Mouse (Mus musculus): ENCODE measurements around the gene Rpusd4. TPM values are rescaled to one million over a fixed set of nuclear protein-coding genes. Genes with fewer than 3 reads are reported as not detected.

Rpusd4 gene
- polyA plus RNA-seq (2011; ENCODE audit: insufficient read depth, insufficient read length, low read depth, missing spikeins), result 21.4 and 26.0 TPM in 2 replicates

DNA sequence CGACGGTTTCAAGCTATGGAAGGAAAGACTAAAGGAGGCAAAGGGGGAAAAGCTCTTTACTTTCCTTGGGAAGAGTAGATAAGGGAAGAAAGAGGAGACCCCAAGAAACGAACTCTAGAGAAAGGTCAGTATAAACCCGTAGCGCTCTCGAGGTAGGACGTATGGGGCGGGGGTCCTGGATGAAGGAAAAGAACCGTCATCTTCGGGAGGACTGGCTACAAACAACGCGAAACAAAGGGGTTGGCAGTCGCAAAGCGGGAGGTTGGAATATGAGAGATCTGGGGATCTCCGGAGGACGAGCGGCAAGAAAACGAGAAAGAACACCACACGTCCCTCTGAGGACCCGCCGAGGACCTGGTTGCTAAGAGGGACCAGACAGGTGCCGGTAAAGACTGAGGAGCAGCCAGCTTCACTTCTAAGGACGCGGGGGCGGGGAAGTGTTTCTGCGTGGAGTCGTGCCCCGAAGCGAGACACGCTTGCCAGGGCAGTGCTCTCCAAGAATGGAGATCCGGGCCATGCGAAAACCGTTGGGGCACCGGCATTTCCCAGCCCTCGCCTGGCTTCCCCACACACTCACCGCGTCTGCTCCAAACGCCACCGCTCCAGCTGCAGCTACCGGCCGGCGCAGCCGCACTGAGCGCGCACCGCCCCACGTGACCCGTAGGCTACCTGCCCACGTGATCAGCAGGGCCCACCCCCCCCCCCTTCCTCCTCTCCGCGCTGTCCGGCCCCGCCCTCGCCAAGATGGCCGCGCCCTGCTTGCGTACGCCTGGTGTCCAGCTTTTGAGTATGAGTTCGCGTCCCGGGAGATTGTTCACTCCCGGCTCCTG is at the start of gene Rpusd4, which contains the start of gene Fam118b:
Rpusd4 (plus strand) TSS at position 720 of the 830 bp plus-strand sequence.
Fam118b (minus strand) TSS at position 660 of the 830 bp plus-strand sequence.
- Histone ChIP-seq H3K9me3 (replicated peaks; ENCODE audit: control insufficient read depth, insufficient read depth, low read length, poor library complexity, severe bottlenecking) (no peaks in the 10 kb centered on the region), H3K36me3 (ENCODE audit: control insufficient read depth, insufficient read depth, low read length, poor library complexity, severe bottlenecking) (peaks cover 10% of the 10 kb centered on the region), H3K27ac (ENCODE audit: insufficient read depth, low read length) (no peak within 1 kb of the TSS), H3K9ac (ENCODE audit: low read depth, poor library complexity, severe bottlenecking) (peak within 1 kb of the TSS; percentile 71), H3K27me3 (ENCODE audit: control insufficient read depth, insufficient read depth, low read length, poor library complexity, severe bottlenecking) (no peaks in the 10 kb centered on the region), H3K4me3 (ENCODE audit: low read depth, low read length) (peak within 1 kb of the TSS; percentile 94), H3K4me1 (ENCODE audit: control insufficient read depth, insufficient read depth, low read length) (no peaks in the 10 kb centered on the region)
- TF ChIP-seq POLR2A (IDR thresholded peaks at IDR 0.05; ENCODE audit: insufficient read depth, low read length), result peak; percentile 86
- peak; percentile 66; the same call in 1 of the 2 replicates for TF ChIP-seq EP300 (IDR thresholded peaks at IDR 0.05; ENCODE audit: insufficient read depth, low read depth, low read length)
- TF ChIP-seq CTCF (IDR thresholded peaks at IDR 0.05; ENCODE audit: low read depth, low read length), result no peak

DNA sequence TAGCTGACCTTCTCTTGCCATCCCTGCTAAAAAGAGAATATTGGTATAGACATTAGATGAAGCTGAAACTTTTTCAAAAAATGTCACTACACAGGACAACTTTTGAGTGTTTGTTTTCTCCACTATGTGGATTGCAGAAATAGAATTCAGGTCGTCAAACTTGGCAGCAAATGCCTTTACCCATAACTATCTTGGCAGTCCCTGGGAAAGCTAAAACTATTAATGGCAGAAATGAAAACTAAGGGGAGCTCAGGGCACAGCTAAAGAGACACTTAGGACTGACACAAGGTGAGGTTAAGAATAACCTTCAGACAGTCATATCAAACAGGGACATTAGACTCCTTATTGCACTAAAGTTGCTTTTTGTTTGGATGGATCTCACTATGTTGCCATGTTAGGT is 49.7 kb upstream of the Rpusd4 start:
- no peaks in the 10 kb centered on the region for H3K27me3 ChIP-seq (ENCODE audit: control insufficient read depth, insufficient read depth, low read length, poor library complexity, severe bottlenecking)
- no peaks in the 10 kb centered on the region for H3K4me1 ChIP-seq (ENCODE audit: control insufficient read depth, insufficient read depth, low read length)
- no peaks in the 10 kb centered on the region for H3K9me3 ChIP-seq (replicated peaks; ENCODE audit: control insufficient read depth, insufficient read depth, low read length, poor library complexity, severe bottlenecking)
- H3K4me3 ChIP-seq (ENCODE audit: low read depth, low read length), result no peak overlapping the region
- no peak for TF ChIP-seq POLR2A (IDR thresholded peaks at IDR 0.05; ENCODE audit: insufficient read depth, low read length)
- TF ChIP-seq CTCF (IDR thresholded peaks at IDR 0.05; ENCODE audit: low read depth, low read length), result no peak
- TF ChIP-seq EP300 (IDR thresholded peaks at IDR 0.05; ENCODE audit: insufficient read depth, low read depth, low read length), result no peak
- no peak overlapping the region for H3K9ac ChIP-seq (ENCODE audit: low read depth, poor library complexity, severe bottlenecking)
- no peak overlapping the region for H3K27ac ChIP-seq (ENCODE audit: insufficient read depth, low read length)
- H3K36me3 ChIP-seq (ENCODE audit: control insufficient read depth, insufficient read depth, low read length, poor library complexity, severe bottlenecking), result peaks cover 41% of the 10 kb centered on the region

DNA sequence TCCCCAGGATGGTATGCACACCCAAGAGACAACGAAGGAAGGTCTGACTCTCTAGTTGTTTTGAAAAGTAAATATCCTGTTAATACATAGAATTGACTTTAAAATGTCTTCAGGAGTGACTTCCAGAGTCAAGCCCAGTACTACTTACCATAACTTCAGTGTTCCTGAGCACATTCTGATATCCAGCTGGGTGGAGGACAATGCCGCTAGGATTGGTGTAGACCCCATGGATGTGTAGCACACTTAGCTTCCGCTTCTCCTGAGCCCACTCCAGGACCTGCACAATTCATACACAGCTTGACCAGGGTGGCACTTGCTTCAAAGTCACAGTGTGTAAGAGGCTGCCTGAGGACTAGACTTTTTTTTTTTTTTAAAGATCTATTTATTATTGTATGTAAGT is 44.2 kb upstream of the Rpusd4 start:
- no peak overlapping the region for H3K4me3 ChIP-seq (ENCODE audit: low read depth, low read length)
- H3K4me1 ChIP-seq (ENCODE audit: control insufficient read depth, insufficient read depth, low read length), result no peaks in the 10 kb centered on the region
- no peaks in the 10 kb centered on the region for H3K27me3 ChIP-seq (ENCODE audit: control insufficient read depth, insufficient read depth, low read length, poor library complexity, severe bottlenecking)
- H3K9ac ChIP-seq (ENCODE audit: low read depth, poor library complexity, severe bottlenecking), result no peak overlapping the region
- H3K36me3 ChIP-seq (ENCODE audit: control insufficient read depth, insufficient read depth, low read length, poor library complexity, severe bottlenecking), result peaks cover 2% of the 10 kb centered on the region; the same call in 1 of the 2 replicates
- no peak for TF ChIP-seq CTCF (IDR thresholded peaks at IDR 0.05; ENCODE audit: low read depth, low read length)
- H3K9me3 ChIP-seq (replicated peaks; ENCODE audit: control insufficient read depth, insufficient read depth, low read length, poor library complexity, severe bottlenecking), result no peaks in the 10 kb centered on the region
- no peak overlapping the region for H3K27ac ChIP-seq (ENCODE audit: insufficient read depth, low read length)

DNA sequence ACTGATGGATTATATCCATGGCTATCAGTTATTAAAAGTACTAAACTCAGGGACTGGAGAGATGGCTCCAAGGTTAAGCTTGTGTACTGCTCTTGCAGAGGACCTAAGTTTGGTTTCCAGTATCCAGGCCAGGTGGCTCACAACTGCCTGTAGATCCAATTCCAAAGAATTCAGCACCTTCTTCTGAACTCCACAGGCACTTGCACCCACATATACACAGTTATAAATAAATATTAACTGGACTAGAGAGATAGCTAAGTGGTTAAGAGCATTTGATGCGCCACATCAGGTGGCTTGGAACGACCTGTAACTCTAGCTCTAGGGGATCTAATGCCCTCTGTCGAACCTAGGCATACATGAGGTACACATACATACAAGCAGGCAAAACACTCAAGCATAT is 39.0 kb upstream of the Rpusd4 start:
- no peaks in the 10 kb centered on the region; the same call in 1 of the 2 replicates for H3K36me3 ChIP-seq (ENCODE audit: control insufficient read depth, insufficient read depth, low read length, poor library complexity, severe bottlenecking)

DNA sequence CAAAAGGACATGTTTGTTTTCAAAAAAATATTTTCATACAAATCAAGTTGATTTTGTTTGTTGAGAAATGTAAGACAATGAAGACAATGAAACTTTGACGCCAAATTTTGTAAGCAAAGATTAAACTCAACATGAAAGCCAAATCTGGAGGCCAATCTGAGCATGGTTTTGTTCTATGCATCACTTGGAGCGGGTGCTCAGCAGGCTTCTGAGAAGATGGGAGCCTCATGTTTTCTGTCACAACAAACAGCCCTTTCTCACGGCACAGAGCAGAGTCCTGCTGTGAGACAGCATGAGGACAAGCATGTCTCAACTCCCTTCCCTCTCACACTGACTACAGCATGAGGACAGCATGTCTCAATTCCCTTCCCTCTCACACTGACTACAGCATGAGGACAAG is 31.7 kb upstream of the Rpusd4 start:
- Histone ChIP-seq H3K9me3 (replicated peaks; ENCODE audit: control insufficient read depth, insufficient read depth, low read length, poor library complexity, severe bottlenecking) (no peaks in the 10 kb centered on the region), H3K4me3 (ENCODE audit: low read depth, low read length) (no peak overlapping the region)

More for the DNA sequence above, 39.0 kb upstream of the Rpusd4 start:
- H3K4me3 ChIP-seq (ENCODE audit: low read depth, low read length), result no peak overlapping the region
- H3K9me3 ChIP-seq (replicated peaks; ENCODE audit: control insufficient read depth, insufficient read depth, low read length, poor library complexity, severe bottlenecking), result no peaks in the 10 kb centered on the region
- no peaks in the 10 kb centered on the region for H3K27me3 ChIP-seq (ENCODE audit: control insufficient read depth, insufficient read depth, low read length, poor library complexity, severe bottlenecking)
- TF ChIP-seq EP300 (IDR thresholded peaks at IDR 0.05; ENCODE audit: insufficient read depth, low read depth, low read length) (no peak), CTCF (IDR thresholded peaks at IDR 0.05; ENCODE audit: low read depth, low read length) (no peak), POLR2A (IDR thresholded peaks at IDR 0.05; ENCODE audit: insufficient read depth, low read length) (no peak)
- H3K27ac ChIP-seq (ENCODE audit: insufficient read depth, low read length), result no peak overlapping the region
- H3K4me1 ChIP-seq (ENCODE audit: control insufficient read depth, insufficient read depth, low read length), result no peaks in the 10 kb centered on the region
- H3K9ac ChIP-seq (ENCODE audit: low read depth, poor library complexity, severe bottlenecking), result no peak overlapping the region

DNA sequence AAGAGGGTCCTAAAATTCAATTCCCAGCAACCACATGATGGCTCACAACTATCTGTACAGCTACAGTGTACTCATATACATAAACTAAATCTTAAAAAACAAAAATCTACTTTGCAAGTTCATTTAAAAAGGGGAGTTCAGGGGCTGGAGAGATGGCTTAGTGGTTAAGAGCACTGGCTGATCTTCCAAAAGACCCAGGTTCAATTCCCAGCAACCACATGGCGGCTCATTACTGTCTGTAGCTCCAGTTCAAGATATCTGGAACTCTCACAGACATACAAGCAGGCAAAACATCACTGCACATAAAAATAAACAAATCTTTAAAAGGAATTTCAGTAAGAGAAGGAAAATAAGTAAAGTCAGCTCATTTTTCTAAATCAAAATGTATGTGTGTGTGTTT is 29.3 kb upstream of the Rpusd4 start:
- no peak overlapping the region for H3K9ac ChIP-seq (ENCODE audit: low read depth, poor library complexity, severe bottlenecking)

More for the DNA sequence above, 31.7 kb upstream of the Rpusd4 start:
- Histone ChIP-seq H3K4me1 (ENCODE audit: control insufficient read depth, insufficient read depth, low read length) (no peaks in the 10 kb centered on the region), H3K9ac (ENCODE audit: low read depth, poor library complexity, severe bottlenecking) (no peak overlapping the region), H3K36me3 (ENCODE audit: control insufficient read depth, insufficient read depth, low read length, poor library complexity, severe bottlenecking) (peaks cover 3% of the 10 kb centered on the region; the same call in 1 of the 2 replicates), H3K27ac (ENCODE audit: insufficient read depth, low read length) (no peak overlapping the region), H3K27me3 (ENCODE audit: control insufficient read depth, insufficient read depth, low read length, poor library complexity, severe bottlenecking) (no peaks in the 10 kb centered on the region)
- TF ChIP-seq EP300 (IDR thresholded peaks at IDR 0.05; ENCODE audit: insufficient read depth, low read depth, low read length) (no peak), CTCF (IDR thresholded peaks at IDR 0.05; ENCODE audit: low read depth, low read length) (no peak), POLR2A (IDR thresholded peaks at IDR 0.05; ENCODE audit: insufficient read depth, low read length) (no peak)

More for the DNA sequence above, 29.3 kb upstream of the Rpusd4 start:
- TF ChIP-seq EP300 (IDR thresholded peaks at IDR 0.05; ENCODE audit: insufficient read depth, low read depth, low read length) (no peak), CTCF (IDR thresholded peaks at IDR 0.05; ENCODE audit: low read depth, low read length) (no peak), POLR2A (IDR thresholded peaks at IDR 0.05; ENCODE audit: insufficient read depth, low read length) (no peak)
- no peaks in the 10 kb centered on the region for H3K9me3 ChIP-seq (replicated peaks; ENCODE audit: control insufficient read depth, insufficient read depth, low read length, poor library complexity, severe bottlenecking)
- no peaks in the 10 kb centered on the region for H3K27me3 ChIP-seq (ENCODE audit: control insufficient read depth, insufficient read depth, low read length, poor library complexity, severe bottlenecking)
- H3K4me3 ChIP-seq (ENCODE audit: low read depth, low read length), result no peak overlapping the region
- no peak overlapping the region for H3K27ac ChIP-seq (ENCODE audit: insufficient read depth, low read length)
- peaks cover 3% of the 10 kb centered on the region; the same call in 1 of the 2 replicates for H3K36me3 ChIP-seq (ENCODE audit: control insufficient read depth, insufficient read depth, low read length, poor library complexity, severe bottlenecking)
- no peaks in the 10 kb centered on the region for H3K4me1 ChIP-seq (ENCODE audit: control insufficient read depth, insufficient read depth, low read length)
